Mouse (Mus musculus): ENCODE results near the gene Gm9857.

The Gm9857 gene

GRCm38 (mm10) chr3:108925677-108926076 lies 14.6 kb downstream of the Gm9857 start:
- DNase-seq (ENCODE audit: low spot score in 2 of 2) = no peak

GRCm38 (mm10) chr3:108921822-108922221 lies 18.4 kb downstream of the Gm9857 start:
- peak; percentile 19 to 24 for DNase-seq (ENCODE audit: low spot score in 2 of 2)

GRCm38 (mm10) chr3:108920442-108921070 lies 19.7 kb downstream of the Gm9857 start:
- DNase-seq (ENCODE audit: low spot score in 2 of 2) = no peak

- no peak for DNase-seq (ENCODE audit: low spot score in 2 of 2)
Observed at GRCm38 (mm10) chr3:108918852-108919251, 21.4 kb downstream of the Gm9857 start.

- DNase-seq (ENCODE audit: low spot score in 2 of 2) = no peak
Observed at GRCm38 (mm10) chr3:108917986-108918385, 22.3 kb downstream of the Gm9857 start.

- DNase-seq (ENCODE audit: low spot score in 2 of 2) = no peak
Observed at GRCm38 (mm10) chr3:108916857-108917256, 23.4 kb downstream of the Gm9857 start.

GRCm38 (mm10) chr3:108915999-108916398 lies 24.2 kb downstream of the Gm9857 start:
- no peak for DNase-seq (ENCODE audit: low spot score in 2 of 2)

- peak; percentile 96 for DNase-seq (ENCODE audit: low spot score in 2 of 2)
Observed at GRCm38 (mm10) chr3:108911548-108912413, 28.5 kb downstream of the Gm9857 start, which contains the start of gene Prpf38b. Gene Prpf38b, minus strand, starts transcription at chr3:108911727.

- peak; percentile 80 to 85 for DNase-seq (ENCODE audit: low spot score in 2 of 2)
Observed at GRCm38 (mm10) chr3:108911081-108911547, 29.1 kb downstream of the Gm9857 start.

GRCm38 (mm10) chr3:108910303-108911080 lies 29.8 kb downstream of the Gm9857 start:
- DNase-seq (ENCODE audit: low spot score in 2 of 2) = peak; percentile 43 to 48

- no peak for DNase-seq (ENCODE audit: low spot score in 2 of 2)
Observed at GRCm38 (mm10) chr3:108902934-108903333, 37.3 kb downstream of the Gm9857 start.

GRCm38 (mm10) chr3:108902038-108902437 lies 38.2 kb downstream of the Gm9857 start:
- DNase-seq (ENCODE audit: low spot score in 2 of 2) = peak in 1 of 2 experiments; percentile 35

- DNase-seq (ENCODE audit: low spot score in 2 of 2) = no peak
Observed at GRCm38 (mm10) chr3:108900681-108901080, 39.6 kb downstream of the Gm9857 start.

- peak; percentile 80 to 86 for DNase-seq (ENCODE audit: low spot score in 2 of 2)
Observed at GRCm38 (mm10) chr3:108900147-108900546, 40.1 kb downstream of the Gm9857 start.

GRCm38 (mm10) chr3:108898640-108899039 lies 41.6 kb downstream of the Gm9857 start:
- DNase-seq (ENCODE audit: low spot score in 2 of 2) = no peak

GRCm38 (mm10) chr3:108892914-108893313 lies 47.3 kb downstream of the Gm9857 start:
- no peak for DNase-seq (ENCODE audit: low spot score in 2 of 2)

GRCm38 (mm10) chr3:108892080-108892479 lies 48.2 kb downstream of the Gm9857 start:
- no peak for DNase-seq (ENCODE audit: low spot score in 2 of 2)

Measured in spleen, postnatal 36 days (tissue).